Mouse (Mus musculus) lung, adult 2 months (tissue): Measurements from ENCODE around the gene Capza1.

ENCODE experiments used
- CTCF ChIP-seq: fragments of 200-500 bp; IDR thresholded peaks from 2 replicates; pipeline ENCODE4 v1.5.1; 2011; ENCODE audit warnings: mild to moderate bottlenecking, low read length, control low read depth; ENCODE audit not compliant: insufficient read depth
- POLR2A ChIP-seq: fragments of 200-500 bp; IDR thresholded peaks from 2 replicates; pipeline ENCODE4 v1.6.1; 2011; ENCODE audit warnings: low read depth, mild to moderate bottlenecking, control low read depth, low read length, borderline replicate concordance; ENCODE audit errors: extremely low read depth

DNA sequence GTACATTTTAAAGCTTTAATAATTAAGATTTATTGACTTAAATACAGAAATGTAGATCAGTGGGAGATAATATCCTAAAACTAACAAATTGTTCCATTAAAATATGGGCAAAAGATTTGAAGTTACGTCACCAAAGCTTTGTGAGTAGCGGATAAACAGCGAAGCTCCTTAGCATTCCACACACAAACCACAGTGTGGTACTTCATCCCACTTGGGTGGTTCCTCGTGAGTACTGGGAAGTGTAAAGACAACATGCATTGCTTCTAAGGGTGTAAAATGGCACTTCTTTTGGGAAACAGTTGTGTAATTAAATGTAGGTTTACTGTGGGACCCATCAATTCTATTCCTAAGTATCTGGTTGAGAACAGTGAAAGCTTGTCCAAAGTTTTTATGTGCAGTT, 36.8 kb upstream of the Capza1 start:
- TF ChIP-seq CTCF (no peak), POLR2A (no peak)
